Mouse (Mus musculus): Measurements from ENCODE around the gene Lrrfip1. TPM values are rescaled to one million over a fixed set of nuclear protein-coding genes. Genes with fewer than 3 reads are reported as not detected.

The Lrrfip1 gene
- polyA plus RNA-seq, 1 experiment from 2014 or later: 38.0 TPM

- ATAC-seq (replicated peaks): no peak
- H3K4me1 ChIP-seq: 0 out of 2 replicates have a peak, but pooled peaks cover 5% of the 10 kb centered on the region
- 76% methylated on average over 3 of the region's 3 CpGs for WGBS
These were observed 36.0 kb downstream of the Lrrfip1 start for GRCm38 (mm10) chr1:91034547-91034946.

GRCm38 (mm10) chr1:91035266-91035665 is 36.7 kb downstream of the Lrrfip1 start:
- Histone ChIP-seq H3K4me1 (0 out of 2 replicates have a peak, but pooled peaks cover 5% of the 10 kb centered on the region), H3K9ac (no peak overlapping the region), H3K27me3 (replicated peaks) (no peaks in the 10 kb centered on the region), H3K4me2 (no peak overlapping the region), H3K27ac (no peak overlapping the region), H3K36me3 (replicated peaks) (no peaks in the 10 kb centered on the region), H3K4me3 (no peak overlapping the region), H3K9me3 (no peaks in the 10 kb centered on the region)
- 72% methylated on average over 2 of the region's 2 CpGs for WGBS
- no peak for ATAC-seq (replicated peaks)

More at GRCm38 (mm10) chr1:91034547-91034946, 36.0 kb downstream of the Lrrfip1 start:
- H3K27me3 ChIP-seq (replicated peaks): no peaks in the 10 kb centered on the region
- no peak overlapping the region for H3K27ac ChIP-seq
- no peak overlapping the region for H3K4me2 ChIP-seq
- H3K4me3 ChIP-seq: no peak overlapping the region
- no peaks in the 10 kb centered on the region for H3K36me3 ChIP-seq (replicated peaks)
- H3K9ac ChIP-seq: no peak overlapping the region
- H3K9me3 ChIP-seq: no peaks in the 10 kb centered on the region

- no peaks in the 10 kb centered on the region for H3K9me3 ChIP-seq
- H3K4me3 ChIP-seq: no peak overlapping the region
- WGBS: 91% methylated on average over 4 of the region's 4 CpGs
- no peak overlapping the region for H3K27ac ChIP-seq
- no peak overlapping the region for H3K9ac ChIP-seq
- H3K27me3 ChIP-seq (replicated peaks): no peaks in the 10 kb centered on the region
- 0 out of 2 replicates have a peak, but pooled peaks cover 5% of the 10 kb centered on the region for H3K4me1 ChIP-seq
- no peak for ATAC-seq (replicated peaks)
- no peak overlapping the region for H3K4me2 ChIP-seq
- H3K36me3 ChIP-seq (replicated peaks): no peaks in the 10 kb centered on the region
These were observed 38.7 kb downstream of the Lrrfip1 start for GRCm38 (mm10) chr1:91037213-91037612.

- Histone ChIP-seq H3K4me1 (peaks cover 8% of the 10 kb centered on the region; the same call in 1 of the 2 replicates), H3K4me2 (no peak overlapping the region), H3K27ac (no peak overlapping the region), H3K27me3 (replicated peaks) (no peaks in the 10 kb centered on the region), H3K9me3 (no peaks in the 10 kb centered on the region), H3K9ac (no peak overlapping the region), H3K4me3 (no peak overlapping the region), H3K36me3 (replicated peaks) (no peaks in the 10 kb centered on the region)
- no peak for ATAC-seq (replicated peaks)
- WGBS: 80% methylated on average over 6 of the region's 6 CpGs
These were observed 39.5 kb downstream of the Lrrfip1 start for GRCm38 (mm10) chr1:91038010-91038409.

DNA sequence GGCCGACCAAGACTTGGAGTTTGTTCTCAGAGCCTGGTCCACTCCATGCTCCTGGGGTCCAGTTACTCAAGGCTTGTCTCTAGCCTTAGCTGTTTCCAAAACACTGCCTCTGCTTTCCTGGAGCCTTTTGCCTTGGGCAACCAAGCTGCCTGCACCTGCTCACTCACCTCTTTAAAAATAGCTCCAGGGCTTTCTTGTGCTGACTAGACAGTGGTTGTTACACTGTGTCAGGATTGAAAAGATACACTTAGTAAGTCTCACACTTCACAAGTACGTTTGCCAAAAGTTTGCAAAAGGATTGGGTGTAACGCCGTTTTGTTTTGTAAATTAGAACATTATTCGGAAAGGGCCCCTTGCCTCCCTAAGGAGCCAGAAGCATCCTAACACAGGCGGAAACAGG is 40.0 kb downstream of the Lrrfip1 start:
- Histone ChIP-seq H3K4me3 (no peak overlapping the region), H3K4me2 (no peak overlapping the region), H3K9ac (no peak overlapping the region), H3K9me3 (no peaks in the 10 kb centered on the region), H3K36me3 (replicated peaks) (no peaks in the 10 kb centered on the region), H3K27ac (no peak overlapping the region), H3K4me1 (peaks cover 11% of the 10 kb centered on the region; the same call in 1 of the 2 replicates), H3K27me3 (replicated peaks) (no peaks in the 10 kb centered on the region)
- no peak for ATAC-seq (replicated peaks)
- 39% methylated on average over 6 of the region's 6 CpGs for WGBS

DNA sequence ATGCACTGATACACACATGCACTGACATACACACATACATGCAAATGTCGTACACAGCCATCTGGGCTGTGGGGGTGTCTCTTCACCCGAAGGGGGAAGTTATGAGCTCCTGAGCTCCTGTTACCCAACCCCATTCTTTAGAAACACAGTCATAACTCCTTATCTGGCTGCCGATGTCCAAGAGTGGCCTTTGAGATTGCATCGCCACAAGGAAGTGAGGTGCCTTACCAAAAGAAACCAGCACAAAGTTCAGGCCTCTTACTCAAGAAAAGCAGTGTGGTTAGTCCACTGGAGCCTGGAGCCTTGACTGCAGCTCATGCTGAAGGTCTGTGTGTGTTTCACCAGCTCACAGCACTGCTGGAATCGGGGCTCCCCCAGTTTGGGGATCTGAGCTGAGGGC is 43.1 kb downstream of the Lrrfip1 start:
- no peak for ATAC-seq (replicated peaks)
- 92% methylated on average over 5 of the region's 5 CpGs for WGBS
- H3K4me3 ChIP-seq: no peak overlapping the region

DNA sequence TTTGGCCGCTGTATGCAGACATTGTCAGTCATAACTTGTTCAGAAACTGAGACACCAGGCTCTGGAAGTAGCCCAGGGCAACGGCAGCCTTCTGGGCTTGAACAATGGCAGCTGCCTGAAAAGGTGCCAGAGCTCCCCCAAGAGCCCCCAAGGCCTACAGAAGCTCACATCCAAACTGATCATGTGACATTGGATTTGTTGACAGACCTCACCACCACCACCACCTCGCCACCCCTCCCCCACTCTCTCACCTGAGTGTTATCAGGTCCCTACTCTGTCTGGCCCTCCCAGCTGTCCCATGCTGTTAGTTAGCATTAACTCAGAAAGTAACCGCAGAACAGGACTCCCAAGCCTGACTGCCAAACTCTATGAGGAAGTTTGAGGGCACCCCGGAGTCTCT is 44.7 kb downstream of the Lrrfip1 start:
- ATAC-seq (replicated peaks): no peak
- Histone ChIP-seq H3K27ac (peak overlapping the region; percentile 36; the same call in 1 of the 2 replicates), H3K4me3 (no peak overlapping the region), H3K4me2 (no peak overlapping the region), H3K27me3 (replicated peaks) (no peaks in the 10 kb centered on the region), H3K9me3 (no peaks in the 10 kb centered on the region), H3K36me3 (replicated peaks) (no peaks in the 10 kb centered on the region), H3K4me1 (peaks cover 18% of the 10 kb centered on the region; the same call in 1 of the 2 replicates), H3K9ac (no peak overlapping the region)
- WGBS: 59% methylated on average over 5 of the region's 5 CpGs

More for the DNA sequence above, 43.1 kb downstream of the Lrrfip1 start:
- H3K4me1 ChIP-seq: peaks cover 18% of the 10 kb centered on the region; the same call in 1 of the 2 replicates
- no peak overlapping the region for H3K9ac ChIP-seq
- no peak overlapping the region for H3K27ac ChIP-seq
- H3K27me3 ChIP-seq (replicated peaks): no peaks in the 10 kb centered on the region
- no peak overlapping the region for H3K4me2 ChIP-seq
- H3K36me3 ChIP-seq (replicated peaks): no peaks in the 10 kb centered on the region
- H3K9me3 ChIP-seq: no peaks in the 10 kb centered on the region

DNA sequence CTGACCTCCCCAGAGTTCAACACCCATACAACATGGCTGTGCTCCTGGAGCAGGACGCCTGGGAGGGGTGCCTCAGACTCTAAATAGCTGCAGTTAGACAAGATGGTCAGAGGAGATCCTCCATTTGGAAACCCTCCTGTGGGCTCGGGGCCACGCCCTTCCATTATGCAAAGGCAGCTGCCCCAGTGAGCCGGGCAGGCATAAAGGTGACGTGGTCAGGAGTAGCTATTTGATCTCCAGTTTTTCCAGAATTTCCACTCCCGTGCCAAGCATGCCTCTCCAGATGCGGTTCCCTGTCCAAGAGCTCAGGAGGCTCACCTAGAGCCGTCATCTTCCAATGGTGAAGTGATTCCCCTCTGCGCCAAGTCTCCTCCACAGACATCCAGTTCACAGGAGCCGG is 45.6 kb downstream of the Lrrfip1 start:
- Histone ChIP-seq H3K4me3 (no peak overlapping the region), H3K9ac (no peak overlapping the region), H3K27me3 (replicated peaks) (no peaks in the 10 kb centered on the region), H3K9me3 (no peaks in the 10 kb centered on the region), H3K27ac (no peak overlapping the region), H3K4me1 (peaks cover 13% of the 10 kb centered on the region; the same call in 1 of the 2 replicates), H3K36me3 (replicated peaks) (no peaks in the 10 kb centered on the region), H3K4me2 (no peak overlapping the region)
- no peak for ATAC-seq (replicated peaks)
- WGBS: 92% methylated on average over 10 of the region's 10 CpGs

DNA sequence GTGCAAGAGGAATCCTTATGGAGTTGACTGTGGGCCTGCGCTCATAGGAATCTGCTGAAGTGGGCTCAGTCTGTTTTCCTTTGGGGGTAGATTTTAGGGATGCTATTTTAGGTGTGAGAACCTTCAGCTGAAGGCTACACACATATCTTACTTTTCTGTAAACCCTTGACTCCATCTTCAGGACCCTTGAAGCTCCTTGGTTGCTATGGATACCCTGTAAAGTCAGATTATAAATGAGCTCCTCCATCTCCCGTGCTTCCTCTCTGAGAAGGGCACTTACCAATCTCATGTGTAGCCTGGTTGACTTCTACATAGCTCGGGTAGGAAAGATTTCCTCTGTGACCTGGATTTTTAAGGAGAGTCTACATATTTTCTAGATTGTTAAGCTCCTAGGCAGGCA is 46.1 kb downstream of the Lrrfip1 start:
- whole genome bisulfite sequencing: 55% methylated on average over 3 of the region's 3 CpGs
- Histone ChIP-seq H3K27me3 (replicated peaks) (no peaks in the 10 kb centered on the region), H3K27ac (no peak overlapping the region), H3K36me3 (replicated peaks) (no peaks in the 10 kb centered on the region), H3K4me1 (peaks cover 13% of the 10 kb centered on the region; the same call in 1 of the 2 replicates), H3K4me3 (no peak overlapping the region), H3K4me2 (no peak overlapping the region), H3K9ac (no peak overlapping the region), H3K9me3 (no peaks in the 10 kb centered on the region)
- ATAC-seq (replicated peaks): no peak

GRCm38 (mm10) chr1:91046237-91046636 is 47.7 kb downstream of the Lrrfip1 start:
- no peak for ATAC-seq (replicated peaks)
- Histone ChIP-seq H3K9ac (no peak overlapping the region), H3K27me3 (replicated peaks) (peaks cover 4% of the 10 kb centered on the region; the same call in 1 of the 2 replicates), H3K4me1 (peaks cover 13% of the 10 kb centered on the region; the same call in 1 of the 2 replicates), H3K27ac (no peak overlapping the region), H3K9me3 (no peaks in the 10 kb centered on the region), H3K4me2 (no peak overlapping the region), H3K4me3 (no peak overlapping the region), H3K36me3 (replicated peaks) (no peaks in the 10 kb centered on the region)
- 77% methylated on average over 5 of the region's 5 CpGs for WGBS

DNA sequence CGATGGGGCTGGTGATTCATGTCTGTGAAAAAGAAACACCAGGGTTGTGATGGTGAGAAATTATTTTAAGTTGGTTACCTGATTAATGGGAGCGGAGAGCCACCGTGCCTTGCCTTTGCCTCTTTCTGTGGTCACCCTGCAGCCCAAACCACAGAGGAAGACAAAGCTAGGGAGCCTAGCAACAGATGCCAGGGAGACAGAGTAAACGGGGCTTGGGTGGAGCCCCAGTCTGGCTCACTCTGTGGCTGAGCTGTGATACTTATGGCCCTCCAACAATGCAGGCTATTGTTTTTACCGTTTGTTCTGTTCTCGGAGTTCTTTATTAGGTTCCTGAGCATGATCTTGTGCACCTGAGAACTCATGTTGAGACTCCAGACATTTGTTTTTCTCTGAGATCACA is 50.8 kb downstream of the Lrrfip1 start:
- 62% methylated on average over 6 of the region's 6 CpGs for WGBS
- Histone ChIP-seq H3K4me3 (no peak overlapping the region), H3K9ac (no peak overlapping the region), H3K27me3 (replicated peaks) (peaks cover 27% of the 10 kb centered on the region), H3K36me3 (replicated peaks) (no peaks in the 10 kb centered on the region), H3K4me2 (no peak overlapping the region), H3K27ac (no peak overlapping the region), H3K4me1 (peaks cover 20% of the 10 kb centered on the region), H3K9me3 (no peaks in the 10 kb centered on the region)
- no peak for ATAC-seq (replicated peaks)

- Histone ChIP-seq H3K36me3 (replicated peaks) (no peaks in the 10 kb centered on the region), H3K27me3 (replicated peaks) (peaks cover 27% of the 10 kb centered on the region), H3K9ac (no peak overlapping the region), H3K4me2 (no peak overlapping the region), H3K9me3 (no peaks in the 10 kb centered on the region), H3K4me1 (peaks cover 17% of the 10 kb centered on the region), H3K27ac (no peak overlapping the region), H3K4me3 (no peak overlapping the region)
- ATAC-seq (replicated peaks): no peak
- WGBS: 83% methylated on average over 8 of the region's 8 CpGs
These were observed 53.0 kb downstream of the Lrrfip1 start for GRCm38 (mm10) chr1:91051461-91052094.

- H3K27me3 ChIP-seq (replicated peaks): peaks cover 27% of the 10 kb centered on the region
- peak overlapping the region; percentile 43 for H3K4me3 ChIP-seq
- H3K27ac ChIP-seq: no peak overlapping the region
- H3K9me3 ChIP-seq: no peaks in the 10 kb centered on the region
- peak overlapping the region; percentile 32 for H3K9ac ChIP-seq
- H3K36me3 ChIP-seq (replicated peaks): no peaks in the 10 kb centered on the region
- ATAC-seq (replicated peaks): peak; percentile 89
- peaks cover 17% of the 10 kb centered on the region for H3K4me1 ChIP-seq
- H3K4me2 ChIP-seq: peak overlapping the region; percentile 82
- under 1% methylated on average over 28 of the region's 28 CpGs for WGBS
These were observed 54.2 kb downstream of the Lrrfip1 start for GRCm38 (mm10) chr1:91052747-91053181.
